Mouse (Mus musculus): ENCODE results near the gene Pcolce2. TPM values are rescaled to one million over a fixed set of nuclear protein-coding genes. Genes with fewer than 3 reads are reported as not detected.
A peak's percentile ranks its signal among the peaks of the same experiment; 100 is the strongest.
"Not testable (repeated sequence)": the region's sequence is repeated elsewhere in the genome, so short reads cannot be mapped to it uniquely, and the experiment has no call there.

Pcolce2 gene
- polyA plus RNA-seq, 1 experiment from 2014 or later: 8.0 TPM

DNA sequence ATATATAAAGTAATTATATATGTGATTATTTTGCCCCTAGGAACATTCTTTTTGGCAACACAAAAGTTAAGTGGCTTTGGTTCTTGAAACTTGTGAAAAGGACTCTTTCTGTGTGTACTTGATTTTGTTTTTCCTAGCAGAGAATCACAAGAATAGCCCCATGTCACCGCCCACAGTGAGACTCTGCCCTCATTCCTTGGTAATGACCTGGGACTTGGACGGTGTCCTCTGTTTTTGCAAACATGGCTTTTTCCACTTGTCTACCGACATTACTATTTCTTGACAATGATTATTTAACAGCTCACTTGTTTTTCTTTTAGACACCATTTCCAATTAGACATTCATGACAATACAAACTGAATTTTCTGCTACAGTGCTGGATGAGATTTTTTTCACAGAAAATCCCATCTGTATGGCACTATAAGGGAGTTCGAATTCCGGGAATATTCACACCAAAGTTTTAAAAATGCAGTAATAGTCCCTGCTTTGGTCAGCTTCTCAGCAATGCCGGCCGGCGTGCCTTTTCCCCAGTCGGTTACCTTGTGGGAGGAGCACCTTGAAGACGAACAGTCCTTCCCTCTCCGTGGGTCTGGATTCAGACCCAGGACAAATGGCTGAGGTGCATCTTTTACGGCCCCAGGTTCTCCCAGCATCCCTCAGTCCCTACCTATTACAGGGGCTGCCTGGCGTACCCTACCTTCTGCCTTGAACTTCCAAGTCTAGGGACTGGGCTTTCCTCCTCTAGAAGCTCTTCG is 22.4 kb upstream of the Pcolce2 start:
- Histone ChIP-seq H3K4me2 (no peak overlapping the region), H3K36me3 (no peaks in the 10 kb centered on the region), H3K4me3 (no peak overlapping the region), H3K27ac (no peak overlapping the region), H3K27me3 (no peaks in the 10 kb centered on the region), H3K4me1 (no peaks in the 10 kb centered on the region), H3K9me3 (no peaks in the 10 kb centered on the region), H3K9ac (no peak overlapping the region)
- 67% methylated on average over 14 of the region's 14 CpGs for WGBS
- ATAC-seq (ENCODE audit: borderline replicate concordance, extremely low read depth, low FRiP score, low TSS enrichment): no peak

DNA sequence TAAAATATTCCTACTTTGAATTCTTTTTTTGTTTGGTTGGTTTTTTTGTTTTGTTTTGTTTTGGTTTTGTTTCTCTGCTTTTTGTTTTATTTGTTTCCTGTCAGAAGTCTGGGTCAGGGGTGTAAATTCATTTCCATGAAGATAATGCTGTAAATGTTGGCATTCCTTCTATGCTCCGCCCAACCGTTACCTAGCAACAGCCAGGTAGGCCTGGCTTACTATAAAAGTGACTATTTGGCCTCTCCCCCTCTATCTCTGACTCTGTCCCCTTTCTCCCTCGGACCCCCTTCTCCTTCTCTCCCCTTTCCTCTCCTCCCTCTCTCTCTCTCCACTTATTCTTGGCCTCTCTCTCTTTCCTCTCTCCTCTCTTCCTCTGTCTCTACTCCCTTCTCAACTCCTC is 21.4 kb upstream of the Pcolce2 start:
- H3K9me3 ChIP-seq: no peaks in the 10 kb centered on the region
- no peak overlapping the region for H3K4me2 ChIP-seq
- WGBS: 67% methylated on average over 3 of the region's 3 CpGs
- H3K27me3 ChIP-seq: no peaks in the 10 kb centered on the region
- H3K27ac ChIP-seq: no peak overlapping the region
- no peaks in the 10 kb centered on the region for H3K36me3 ChIP-seq
- no peak overlapping the region for H3K4me3 ChIP-seq
- H3K9ac ChIP-seq: no peak overlapping the region
- ATAC-seq (ENCODE audit: borderline replicate concordance, extremely low read depth, low FRiP score, low TSS enrichment): no peak
- H3K4me1 ChIP-seq: no peaks in the 10 kb centered on the region

DNA sequence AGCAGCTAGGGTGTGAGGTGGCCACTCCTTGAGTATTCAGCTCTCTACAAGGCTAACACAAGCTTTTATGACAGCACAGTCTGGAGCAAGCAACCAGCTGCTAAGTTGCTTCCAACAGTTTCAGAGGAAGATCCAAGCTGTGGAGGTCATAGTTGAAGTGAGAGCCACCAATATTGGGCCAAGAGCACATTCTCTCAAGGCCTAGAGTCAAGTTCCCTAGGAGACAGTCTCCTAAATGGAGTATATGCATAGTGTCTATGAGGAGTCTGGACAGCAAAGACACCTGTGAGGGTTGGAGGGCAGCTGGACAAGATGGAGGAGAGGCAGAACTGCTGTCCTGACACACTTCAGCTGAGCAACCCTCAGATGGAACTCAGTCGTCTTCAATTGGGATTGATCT is 18.8 kb upstream of the Pcolce2 start:
- H3K27ac ChIP-seq: no peak overlapping the region
- no peak overlapping the region for H3K9ac ChIP-seq
- no peaks in the 10 kb centered on the region for H3K27me3 ChIP-seq
- peak; percentile 68; the same call in 1 of the 2 replicates for ATAC-seq (ENCODE audit: borderline replicate concordance, extremely low read depth, low FRiP score, low TSS enrichment)
- no peaks in the 10 kb centered on the region for H3K36me3 ChIP-seq
- H3K4me2 ChIP-seq: no peak overlapping the region
- H3K4me3 ChIP-seq: no peak overlapping the region
- WGBS: 50% methylated on average over 1 of the region's 1 CpGs
- no peaks in the 10 kb centered on the region for H3K4me1 ChIP-seq
- no peaks in the 10 kb centered on the region for H3K9me3 ChIP-seq

DNA sequence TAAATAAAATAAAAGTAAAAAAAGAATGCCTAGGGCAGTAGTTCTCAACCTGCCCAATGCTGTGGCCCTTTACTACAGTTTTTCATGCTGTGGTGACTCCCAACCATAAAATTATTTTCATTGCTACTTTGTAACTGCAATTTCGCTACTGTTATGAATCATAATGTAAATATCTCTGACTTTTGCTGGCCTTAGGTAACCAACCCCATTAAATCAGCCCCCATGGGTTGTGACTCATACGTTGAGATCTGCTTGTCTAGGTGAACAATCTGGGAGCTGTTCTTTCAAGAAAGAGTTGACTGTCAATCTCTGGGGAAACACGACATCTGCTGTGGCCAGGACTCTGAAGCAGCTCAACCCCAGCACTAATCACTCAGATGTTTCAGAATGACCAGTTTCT is 13.3 kb upstream of the Pcolce2 start:
- no peak overlapping the region for H3K9ac ChIP-seq
- H3K4me1 ChIP-seq: no peaks in the 10 kb centered on the region
- H3K4me3 ChIP-seq: no peak overlapping the region
- H3K27me3 ChIP-seq: no peaks in the 10 kb centered on the region
- no peak for ATAC-seq (ENCODE audit: borderline replicate concordance, extremely low read depth, low FRiP score, low TSS enrichment)
- no peak overlapping the region for H3K27ac ChIP-seq
- WGBS: 85% methylated on average over 3 of the region's 3 CpGs
- H3K9me3 ChIP-seq: no peaks in the 10 kb centered on the region
- no peak overlapping the region for H3K4me2 ChIP-seq
- no peaks in the 10 kb centered on the region for H3K36me3 ChIP-seq

DNA sequence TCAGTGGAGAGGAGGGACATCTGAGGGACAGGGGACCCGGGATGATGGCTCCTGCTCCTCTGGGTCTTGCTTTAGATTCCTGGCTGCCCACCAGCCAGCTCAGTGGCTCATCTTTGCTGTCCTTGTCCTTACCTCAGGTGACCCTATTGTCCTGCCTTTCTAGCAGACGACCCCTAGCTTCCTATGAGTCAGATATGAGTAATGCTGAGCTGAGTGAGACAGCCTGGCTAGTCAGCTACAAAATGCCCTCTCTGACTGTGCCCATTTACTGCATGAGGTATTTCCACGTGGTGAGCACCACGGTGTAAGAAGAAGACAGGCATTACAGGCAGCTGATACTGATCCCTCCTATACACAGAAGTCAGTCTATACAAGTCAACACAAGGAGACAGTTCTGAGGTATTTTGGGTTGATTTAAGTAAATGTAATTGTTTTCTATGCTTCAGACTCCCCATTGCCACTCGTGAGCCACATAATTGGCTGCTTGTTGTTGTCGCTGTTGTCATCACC is 8.9 kb upstream of the Pcolce2 start:
- Histone ChIP-seq H3K9ac (no peak overlapping the region), H3K9me3 (no peaks in the 10 kb centered on the region), H3K36me3 (no peaks in the 10 kb centered on the region), H3K4me1 (no peaks in the 10 kb centered on the region), H3K4me3 (no peak overlapping the region), H3K4me2 (no peak overlapping the region), H3K27ac (no peak overlapping the region), H3K27me3 (no peaks in the 10 kb centered on the region)
- no peak for ATAC-seq (ENCODE audit: borderline replicate concordance, extremely low read depth, low FRiP score, low TSS enrichment)
- WGBS: 71% methylated on average over 6 of the region's 6 CpGs

DNA sequence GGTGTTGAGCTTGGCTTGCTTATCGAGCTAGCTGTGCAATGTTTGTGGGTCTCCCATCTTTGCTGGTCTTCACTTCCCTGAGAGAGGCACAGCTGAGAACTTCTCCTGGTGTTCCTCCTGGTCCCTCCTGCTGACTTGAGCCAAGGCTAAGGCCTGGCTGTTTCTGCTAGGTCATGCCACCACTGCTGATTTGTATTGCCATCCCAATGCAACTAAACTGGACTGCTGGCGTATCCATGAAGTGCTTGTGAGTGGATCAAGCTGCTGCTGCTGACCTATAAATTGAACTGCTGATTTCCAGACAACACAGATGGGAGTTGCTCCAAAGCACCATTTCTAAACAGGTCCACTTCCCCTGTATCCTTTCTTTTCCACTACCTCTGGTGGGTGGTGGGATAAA is 7.8 kb upstream of the Pcolce2 start:
- H3K4me2 ChIP-seq; H3K9ac ChIP-seq; H3K27ac ChIP-seq; ATAC-seq (ENCODE audit: borderline replicate concordance, extremely low read depth, low FRiP score, low TSS enrichment); H3K4me1 ChIP-seq; H3K4me3 ChIP-seq; H3K36me3 ChIP-seq; H3K27me3 ChIP-seq; H3K9me3 ChIP-seq: not testable (repeated sequence)
- 72% methylated on average over 2 of the region's 2 CpGs for WGBS

DNA sequence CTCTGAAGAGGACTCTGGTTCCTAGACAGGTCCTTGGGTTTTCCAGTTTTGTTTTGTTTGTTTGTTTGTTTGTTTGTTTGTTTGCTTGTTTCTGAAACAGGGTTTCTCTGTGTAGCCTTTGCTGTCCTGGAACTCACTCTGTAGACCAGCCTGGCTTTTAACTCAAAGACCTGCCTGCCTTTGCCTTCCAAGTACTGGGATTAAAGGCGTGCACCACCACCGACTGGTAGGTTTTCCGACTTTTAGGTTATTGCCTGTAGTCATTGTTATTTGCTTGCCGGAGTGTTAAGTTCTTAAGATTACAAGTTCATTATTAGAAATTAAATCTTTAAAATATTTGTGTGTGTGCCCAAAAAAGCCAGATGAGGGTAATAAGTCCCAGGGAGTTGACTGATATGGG is 1.0 kb upstream of the Pcolce2 start:
- H3K27me3 ChIP-seq: peaks cover 46% of the 10 kb centered on the region; the same call in 1 of the 2 replicates
- no peak overlapping the region for H3K4me3 ChIP-seq
- no peak for ATAC-seq (ENCODE audit: borderline replicate concordance, extremely low read depth, low FRiP score, low TSS enrichment)
- 77% methylated on average over 4 of the region's 4 CpGs for WGBS
- no peak overlapping the region for H3K27ac ChIP-seq
- peak overlapping the region; percentile 99 for H3K4me2 ChIP-seq
- H3K36me3 ChIP-seq: no peaks in the 10 kb centered on the region
- no peaks in the 10 kb centered on the region for H3K9me3 ChIP-seq
- H3K9ac ChIP-seq: no peak overlapping the region
- peaks cover 10% of the 10 kb centered on the region for H3K4me1 ChIP-seq

DNA sequence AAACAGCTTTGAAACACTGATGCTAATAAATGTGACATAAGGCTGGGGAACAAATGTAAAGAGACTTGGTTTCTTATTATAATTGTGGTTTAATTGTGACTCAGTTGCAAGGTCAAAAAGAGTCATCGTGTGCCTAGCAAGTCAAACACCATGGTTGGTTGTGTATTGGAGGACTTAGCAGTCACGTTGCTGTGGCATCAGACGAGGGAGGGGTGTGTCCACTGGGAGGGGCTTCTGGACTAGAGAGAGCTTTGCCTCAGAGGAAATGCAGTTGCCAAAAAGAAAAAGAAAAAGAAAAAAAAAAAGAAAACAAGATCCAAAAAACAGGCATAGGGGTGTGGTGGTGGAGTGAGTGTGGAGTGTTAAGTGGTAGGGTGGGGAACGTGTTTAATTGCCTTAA is 2.5 kb downstream of the Pcolce2 start:
- Histone ChIP-seq H3K9ac (no peak overlapping the region), H3K27ac (no peak overlapping the region), H3K4me2 (no peak overlapping the region), H3K27me3 (peaks cover 42% of the 10 kb centered on the region; the same call in 1 of the 2 replicates), H3K4me1 (peaks cover 10% of the 10 kb centered on the region), H3K4me3 (no peak overlapping the region), H3K36me3 (no peaks in the 10 kb centered on the region), H3K9me3 (no peaks in the 10 kb centered on the region)
- ATAC-seq (ENCODE audit: borderline replicate concordance, extremely low read depth, low FRiP score, low TSS enrichment): no peak
- WGBS: 35% methylated on average over 4 of the region's 4 CpGs

DNA sequence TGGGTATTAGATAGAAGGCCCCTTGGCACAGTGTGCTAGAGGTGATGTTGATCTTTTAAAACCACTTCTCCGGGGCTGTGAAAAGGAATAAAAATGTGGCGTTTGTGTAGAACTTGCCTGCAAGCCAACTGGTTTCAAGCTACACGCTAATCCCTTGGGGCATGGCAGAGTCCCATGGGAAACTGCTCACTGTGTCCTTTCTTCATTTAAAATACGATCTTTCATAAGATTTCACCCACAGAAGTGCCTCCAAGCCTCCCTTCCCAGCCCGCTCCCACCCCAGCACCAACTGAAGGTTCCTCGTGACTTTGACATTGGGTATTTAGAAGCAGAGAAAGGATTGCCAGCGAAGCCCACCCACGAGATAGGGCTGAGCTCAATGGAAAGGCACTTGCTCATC is 8.5 kb downstream of the Pcolce2 start:
- H3K27ac ChIP-seq: no peak overlapping the region
- no peak overlapping the region for H3K9ac ChIP-seq
- WGBS: 86% methylated on average over 8 of the region's 8 CpGs
- no peaks in the 10 kb centered on the region for H3K4me1 ChIP-seq
- no peak overlapping the region for H3K4me2 ChIP-seq
- no peak overlapping the region for H3K4me3 ChIP-seq
- ATAC-seq (ENCODE audit: borderline replicate concordance, extremely low read depth, low FRiP score, low TSS enrichment): no peak
- H3K36me3 ChIP-seq: no peaks in the 10 kb centered on the region
- H3K27me3 ChIP-seq: no peaks in the 10 kb centered on the region
- no peaks in the 10 kb centered on the region for H3K9me3 ChIP-seq

DNA sequence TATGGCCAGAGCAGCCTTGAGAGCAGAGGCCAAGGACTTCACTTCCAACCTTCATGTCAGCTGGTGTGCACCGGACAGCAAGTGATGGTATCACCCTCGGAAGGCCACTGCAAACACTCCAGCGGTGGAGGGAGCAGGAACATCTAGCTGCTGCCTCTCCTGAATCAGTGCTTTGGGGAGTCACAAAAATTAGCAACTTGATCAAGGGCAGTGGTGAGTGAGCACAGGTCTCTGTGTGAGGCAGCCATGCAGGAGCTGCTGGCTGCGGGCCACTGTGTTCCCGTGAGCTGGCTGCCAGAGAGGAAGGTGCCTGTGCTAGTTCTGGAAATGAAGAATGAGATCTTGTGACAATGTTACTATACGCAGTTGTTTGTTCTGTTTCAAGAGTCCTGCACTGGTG is 16.0 kb downstream of the Pcolce2 start:
- no peaks in the 10 kb centered on the region for H3K4me1 ChIP-seq
- ATAC-seq (ENCODE audit: borderline replicate concordance, extremely low read depth, low FRiP score, low TSS enrichment): no peak
- H3K27ac ChIP-seq: no peak overlapping the region
- no peak overlapping the region for H3K9ac ChIP-seq
- 71% methylated on average over 6 of the region's 6 CpGs for WGBS
- H3K9me3 ChIP-seq: no peaks in the 10 kb centered on the region
- H3K36me3 ChIP-seq: no peaks in the 10 kb centered on the region
- H3K4me2 ChIP-seq: no peak overlapping the region
- no peak overlapping the region for H3K4me3 ChIP-seq
- no peaks in the 10 kb centered on the region for H3K27me3 ChIP-seq

DNA sequence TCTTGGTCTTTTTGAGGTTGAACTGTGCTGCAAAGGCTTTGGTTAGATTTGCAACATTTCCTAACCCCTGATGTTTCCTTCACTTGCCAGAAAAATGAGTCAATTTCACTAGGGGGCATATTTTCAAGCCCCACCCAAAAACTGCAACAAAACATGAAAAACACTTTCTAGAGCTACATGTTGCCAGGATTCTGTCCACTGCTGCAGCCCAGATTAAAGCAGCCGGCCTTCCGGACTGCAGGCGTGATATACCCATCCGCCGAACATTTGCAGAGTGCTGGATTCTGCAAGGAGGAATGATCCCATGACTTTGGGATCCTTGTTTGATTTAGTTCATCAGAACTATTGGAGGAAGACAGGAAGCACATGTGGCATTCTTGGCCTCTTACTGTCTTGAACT is 17.0 kb downstream of the Pcolce2 start:
- no peak overlapping the region for H3K4me3 ChIP-seq
- no peaks in the 10 kb centered on the region for H3K9me3 ChIP-seq
- no peak overlapping the region for H3K9ac ChIP-seq
- no peak overlapping the region for H3K27ac ChIP-seq
- 76% methylated on average over 5 of the region's 5 CpGs for WGBS
- H3K36me3 ChIP-seq: no peaks in the 10 kb centered on the region
- H3K4me2 ChIP-seq: no peak overlapping the region
- ATAC-seq (ENCODE audit: borderline replicate concordance, extremely low read depth, low FRiP score, low TSS enrichment): no peak
- no peaks in the 10 kb centered on the region for H3K27me3 ChIP-seq
- no peaks in the 10 kb centered on the region for H3K4me1 ChIP-seq

DNA sequence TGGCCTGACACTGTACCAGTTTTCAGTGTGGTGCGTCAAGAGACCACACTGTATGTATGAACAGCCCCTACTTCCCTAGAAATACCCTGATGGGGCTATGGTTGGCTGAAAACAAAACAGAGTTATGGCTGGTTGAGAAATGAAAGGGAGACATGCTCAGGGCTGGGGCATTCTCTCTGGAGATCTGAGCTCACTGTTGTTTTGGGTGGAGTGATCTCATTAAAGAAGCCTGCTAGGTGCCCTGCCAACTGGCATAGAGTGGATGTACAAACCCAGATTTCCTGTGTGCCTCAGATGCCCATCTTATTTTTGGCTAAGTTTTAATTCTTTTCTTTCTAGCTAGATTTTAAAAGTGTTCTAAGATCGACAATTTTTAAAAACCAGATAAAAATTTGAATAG is 20.5 kb downstream of the Pcolce2 start:
- no peaks in the 10 kb centered on the region for H3K36me3 ChIP-seq
- ATAC-seq (ENCODE audit: borderline replicate concordance, extremely low read depth, low FRiP score, low TSS enrichment): no peak
- H3K4me3 ChIP-seq: no peak overlapping the region
- no peaks in the 10 kb centered on the region for H3K9me3 ChIP-seq
- H3K4me1 ChIP-seq: no peaks in the 10 kb centered on the region
- H3K4me2 ChIP-seq: no peak overlapping the region
- H3K27ac ChIP-seq: no peak overlapping the region
- H3K9ac ChIP-seq: no peak overlapping the region
- 85% methylated on average over 2 of the region's 2 CpGs for WGBS
- no peaks in the 10 kb centered on the region for H3K27me3 ChIP-seq
